Mouse (Mus musculus): Measurements from ENCODE around the gene Endou.

Gene Endou

DNA sequence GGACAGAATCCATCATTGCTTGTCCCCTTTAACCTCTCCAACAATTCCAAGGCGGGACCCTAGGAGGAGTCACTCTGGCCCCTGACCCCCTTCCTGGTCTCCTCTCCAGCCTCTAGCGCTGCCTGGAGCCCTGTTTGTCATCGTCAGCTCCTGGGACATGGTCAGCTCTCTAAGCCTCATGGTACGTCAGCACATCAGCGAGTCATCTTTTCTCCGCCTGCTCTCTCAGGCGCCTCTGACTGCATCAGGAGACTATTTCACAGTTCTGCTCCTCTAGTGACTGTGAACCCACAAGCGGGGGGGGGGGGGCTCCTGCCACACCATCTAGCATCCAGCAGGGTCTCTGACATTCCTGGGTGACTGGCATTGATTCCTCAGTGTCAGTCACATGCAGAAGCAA, 24.2 kb upstream of the Endou start:
- in situ Hi-C loops (cut with MseI, MboI): no loop called here

DNA sequence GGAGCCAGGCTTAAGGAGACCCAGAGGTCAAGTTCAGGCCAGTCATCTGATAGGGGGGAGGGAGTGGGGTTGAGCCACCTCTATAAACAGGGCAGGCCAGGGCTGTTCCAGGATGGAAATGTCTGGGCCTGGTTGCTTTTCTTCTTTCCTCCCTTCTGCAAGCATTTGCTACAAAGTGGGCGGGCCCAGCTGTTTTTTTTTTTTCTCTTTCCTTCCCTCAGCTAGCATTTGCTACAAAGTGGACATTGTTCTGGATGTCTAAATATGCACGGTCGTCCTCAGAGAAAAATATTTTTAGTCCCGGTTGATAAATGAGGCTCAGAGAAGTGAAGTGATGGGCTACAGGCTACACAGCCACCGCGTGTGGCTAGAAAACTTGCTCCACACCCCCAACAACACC, 23.3 kb upstream of the Endou start:
- in situ Hi-C loops (cut with MseI, MboI): no loop called here

DNA sequence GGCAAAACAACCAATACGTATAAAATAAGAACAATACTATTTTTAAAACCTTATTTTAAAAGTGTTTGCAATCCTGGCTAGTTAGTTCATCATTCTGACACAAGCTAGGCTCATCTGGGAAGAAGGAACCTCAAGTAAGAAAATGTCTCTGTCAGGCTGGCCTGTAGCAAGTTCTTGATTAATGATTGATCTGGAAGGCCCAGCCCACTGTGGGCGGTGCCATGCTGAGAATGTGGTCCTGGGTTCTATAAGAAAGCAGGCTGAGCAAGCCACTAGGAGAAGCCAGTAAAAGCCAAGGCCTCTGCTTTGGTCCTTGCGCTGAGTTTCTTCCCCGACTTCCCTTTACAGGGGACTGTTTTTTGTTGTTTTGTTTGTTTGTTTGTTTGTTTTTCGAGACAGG, 21.4 kb upstream of the Endou start:
- in situ Hi-C loops (cut with MseI, MboI): no loop called here

DNA sequence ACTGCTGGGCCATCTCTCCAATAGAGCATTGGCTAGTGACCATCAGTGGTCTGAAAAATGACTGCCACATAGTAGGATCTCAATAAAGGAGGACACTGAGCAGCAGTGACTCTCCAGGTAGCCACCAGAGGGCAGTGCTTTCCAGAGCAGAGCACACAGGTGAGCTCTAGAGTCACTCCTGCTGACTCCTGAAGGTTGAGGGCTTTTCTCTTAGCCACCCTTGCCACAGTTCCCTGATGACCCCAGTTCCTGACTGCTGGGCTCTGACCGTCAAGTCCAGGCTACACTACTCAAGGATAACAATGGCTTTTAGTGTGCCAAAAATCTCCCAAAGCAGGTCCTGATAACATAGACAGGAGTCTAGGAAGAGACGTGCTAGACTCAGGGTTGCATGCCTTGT, 20.5 kb upstream of the Endou start:
- in situ Hi-C loops (cut with MseI, MboI): no loop called here

DNA sequence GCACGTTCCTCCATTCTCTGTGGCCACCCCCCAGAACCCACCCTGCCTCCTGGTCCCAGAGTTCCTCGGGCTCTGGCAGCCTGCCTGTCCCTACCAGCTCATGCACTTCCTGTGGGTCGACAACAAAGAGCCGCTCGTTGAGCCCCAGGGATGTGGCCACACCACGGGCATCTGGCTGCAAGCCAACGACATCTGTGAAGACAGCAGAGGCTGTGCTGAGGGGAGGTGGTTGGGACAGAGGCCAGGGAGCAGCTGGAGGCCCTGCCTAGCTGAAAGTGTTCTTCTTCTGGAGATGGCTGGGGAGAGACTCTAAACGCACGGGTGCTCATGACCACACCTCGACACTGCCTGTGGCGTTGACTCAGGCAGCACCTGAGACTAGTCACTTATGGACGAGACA, 19.6 kb upstream of the Endou start:
- in situ Hi-C loops (cut with MseI, MboI): no loop called here

DNA sequence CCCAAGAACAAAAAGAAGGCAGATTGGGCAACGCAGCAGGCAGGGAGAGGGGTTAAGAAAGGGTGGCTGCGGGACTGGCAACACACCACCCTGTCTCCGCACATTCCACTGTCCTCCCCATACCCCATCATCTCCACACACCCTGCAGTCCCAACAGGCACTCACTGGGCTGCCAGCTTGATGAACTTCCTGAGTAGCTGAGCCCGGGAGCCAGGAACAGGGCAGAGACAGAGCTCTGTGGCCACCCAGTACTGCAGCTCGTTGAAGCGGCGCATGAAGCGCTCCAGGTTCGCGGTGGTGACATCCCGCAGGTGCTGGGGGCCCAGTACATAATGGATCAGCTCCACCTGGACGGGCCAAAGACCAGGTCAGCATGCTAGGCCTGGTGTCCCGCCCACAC, 18.7 kb upstream of the Endou start:
- in situ Hi-C loops (cut with MseI, MboI): loop anchor here in 1 of 2 experiments (5.0 kb wide), 1 partner anchor 32 kb away; no protein-coding TSS in a partner anchor

DNA sequence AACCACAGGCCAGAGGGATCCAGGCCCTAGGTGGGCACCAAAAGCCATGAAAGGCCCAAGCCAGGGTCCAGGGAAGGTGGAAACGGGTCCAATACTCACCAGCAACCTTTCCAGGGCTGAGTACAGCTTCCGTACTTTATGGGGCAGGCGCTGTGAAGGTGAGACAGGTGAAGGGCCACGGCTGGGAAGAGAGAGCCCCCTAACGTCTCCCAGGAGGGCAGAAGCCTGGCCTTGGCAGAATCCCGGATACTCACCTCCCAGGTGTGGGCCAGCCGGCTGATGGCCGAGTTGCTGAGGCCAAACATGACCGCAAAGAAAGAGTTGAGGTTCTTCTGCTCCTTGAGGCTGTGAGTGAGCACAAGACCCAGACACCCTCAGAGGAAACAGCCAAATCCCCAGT, 18.3 kb upstream of the Endou start:
- in situ Hi-C loops (cut with MseI, MboI): loop anchor here in 1 of 2 experiments (5.0 kb wide), 1 partner anchor 33 kb away; no protein-coding TSS in a partner anchor

DNA sequence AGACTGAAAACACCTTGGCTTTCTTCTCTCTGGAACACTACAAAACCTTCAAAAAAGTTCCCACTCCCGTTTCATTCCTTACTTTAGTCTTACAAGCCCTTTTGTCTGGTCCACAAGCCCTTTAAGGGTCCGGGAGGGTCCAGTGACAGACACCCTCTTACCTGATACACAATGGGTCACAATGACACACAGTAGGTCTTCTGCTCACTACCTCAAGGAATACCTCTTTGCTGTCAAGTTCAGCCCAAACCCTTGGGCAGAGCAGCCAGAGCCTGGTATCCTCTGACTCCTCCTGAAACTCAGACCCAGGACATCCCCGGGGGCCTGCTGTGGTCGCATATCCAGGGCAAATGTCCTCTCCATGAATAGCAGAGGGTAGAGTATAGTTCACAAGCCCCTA, 17.8 kb upstream of the Endou start:
- in situ Hi-C loops (cut with MseI, MboI): loop anchor here in 1 of 2 experiments (5.0 kb wide), 1 partner anchor 33 kb away; no protein-coding TSS in a partner anchor

DNA sequence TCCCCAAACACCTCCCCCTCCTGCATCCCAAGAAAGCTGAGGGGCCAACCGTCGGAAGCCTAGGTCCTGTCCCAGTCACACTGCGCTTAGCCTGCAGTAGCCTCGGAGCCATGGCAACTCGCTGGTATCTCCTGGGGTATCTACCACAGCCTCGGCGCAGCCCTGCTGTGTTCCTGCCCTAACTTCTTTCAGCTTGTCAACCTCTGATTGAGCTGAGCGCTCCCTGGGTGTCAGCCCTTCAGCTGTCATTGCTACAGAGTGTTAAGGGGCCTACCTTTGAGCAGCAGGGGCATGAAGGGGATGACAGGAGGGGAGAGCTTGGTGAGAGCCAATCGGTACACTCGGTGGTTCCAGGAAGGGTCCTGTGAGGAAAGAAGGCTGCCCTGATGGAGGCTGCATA, 17.2 kb upstream of the Endou start:
- in situ Hi-C loops (cut with MseI, MboI): loop anchor here in 1 of 2 experiments (5.0 kb wide), 1 partner anchor 34 kb away; no protein-coding TSS in a partner anchor

DNA sequence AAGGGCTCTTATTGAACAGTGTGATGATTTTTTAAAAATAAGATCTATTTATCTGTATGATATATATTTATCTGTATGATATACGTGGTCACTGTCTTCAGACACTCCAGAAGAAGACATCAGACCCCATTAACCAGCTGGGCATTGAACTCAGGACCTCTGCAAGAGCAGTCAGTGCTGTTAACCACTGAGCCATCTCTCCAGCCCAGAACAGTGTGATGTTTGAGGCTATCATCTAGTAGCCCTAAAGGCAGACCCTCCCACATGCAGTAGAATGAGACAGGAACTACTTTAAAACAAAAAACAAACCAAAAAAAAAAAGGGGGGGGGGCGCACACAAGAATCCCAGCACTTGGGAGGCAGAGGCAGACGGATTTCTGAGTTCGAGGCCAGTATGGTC, 16.3 kb upstream of the Endou start:
- in situ Hi-C loops (cut with MseI, MboI): loop anchor here in 1 of 2 experiments (5.0 kb wide), 1 partner anchor 35 kb away; no protein-coding TSS in a partner anchor

DNA sequence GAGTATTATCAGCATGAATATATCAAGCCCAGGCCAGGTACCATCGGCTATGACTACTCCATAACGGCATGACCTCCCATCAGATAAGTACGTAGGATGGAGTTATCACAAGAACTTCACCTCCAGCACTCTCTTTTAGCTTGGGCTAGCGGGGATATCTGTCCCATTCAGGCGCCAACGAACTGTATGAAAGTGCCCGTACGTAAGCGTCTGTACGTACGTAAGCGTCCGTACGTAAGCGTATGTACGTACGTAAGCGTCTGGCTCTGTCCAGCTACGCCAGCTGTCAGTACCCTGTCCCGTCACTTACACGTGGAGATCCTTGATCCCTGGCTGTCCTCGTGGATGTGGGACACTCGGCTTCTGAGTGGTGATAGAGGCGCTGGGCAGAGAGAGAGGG, 15.6 kb upstream of the Endou start:
- in situ Hi-C loops (cut with MseI, MboI): loop anchor here in 1 of 2 experiments (5.0 kb wide), 1 partner anchor 36 kb away; no protein-coding TSS in a partner anchor

DNA sequence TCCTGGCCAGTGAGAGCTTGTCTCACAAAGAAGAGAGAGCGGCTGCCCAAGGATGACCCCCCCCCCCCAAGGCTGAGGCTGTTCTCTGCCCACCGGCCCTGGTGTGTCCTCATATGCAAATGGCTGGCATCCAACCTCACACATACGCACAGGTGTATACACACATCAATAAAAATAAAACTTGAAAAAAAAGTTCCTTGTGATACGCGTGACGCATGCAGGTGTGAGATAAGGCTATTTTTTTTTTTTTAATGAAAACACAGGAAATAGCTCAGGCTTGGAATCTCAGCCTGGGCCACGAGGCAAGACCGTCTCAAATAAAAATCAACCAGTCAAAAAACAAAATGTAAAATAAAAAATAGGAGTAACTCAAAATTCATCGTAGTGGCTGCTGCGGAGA, 15.1 kb upstream of the Endou start:
- in situ Hi-C loops (cut with MseI, MboI): loop anchor here in 1 of 2 experiments (5.0 kb wide), 1 partner anchor 36 kb away; no protein-coding TSS in a partner anchor

DNA sequence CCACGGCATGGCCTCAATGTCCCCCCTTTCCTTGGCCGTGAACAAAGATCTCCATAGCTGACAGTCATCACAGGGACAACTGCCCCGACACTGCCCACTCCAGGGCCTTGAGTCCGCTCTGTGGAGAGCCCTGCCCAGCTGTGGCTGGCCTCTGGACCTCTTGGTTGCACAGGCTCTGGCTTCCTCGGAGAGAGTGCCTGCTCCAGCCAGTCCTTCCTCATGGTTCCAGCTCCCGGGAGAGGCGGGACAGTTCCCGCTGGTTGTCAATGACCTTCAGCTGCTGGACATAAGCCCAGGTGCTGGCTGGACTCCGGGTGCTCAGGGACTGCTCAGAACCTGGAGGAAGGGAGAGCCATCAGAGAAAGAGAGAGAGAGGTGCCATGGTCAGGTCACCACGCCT, 14.2 kb upstream of the Endou start:
- in situ Hi-C loops (cut with MseI, MboI): loop anchor here in 1 of 2 experiments (5.0 kb wide), 1 partner anchor 37 kb away; no protein-coding TSS in a partner anchor

DNA sequence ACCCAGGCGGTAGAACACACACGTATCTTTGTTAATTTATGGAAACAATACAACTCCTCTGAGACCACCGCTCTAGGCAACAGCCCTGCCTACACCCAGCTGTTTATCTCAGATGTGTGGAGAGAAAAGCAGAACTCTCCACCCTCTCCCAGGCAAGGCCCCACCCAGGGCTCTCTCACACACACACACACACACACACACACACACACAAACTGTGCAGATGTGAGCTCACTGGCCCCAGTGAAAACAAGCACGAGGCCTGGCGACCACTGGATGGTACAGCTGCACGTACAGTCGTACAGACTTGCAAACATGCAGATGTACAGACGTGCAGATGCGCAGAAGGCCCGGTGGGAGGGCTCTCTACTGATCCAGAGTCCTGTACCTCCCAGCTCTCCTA, 13.8 kb upstream of the Endou start:
- in situ Hi-C loops (cut with MseI, MboI): loop anchor here in 1 of 2 experiments (5.0 kb wide), 1 partner anchor 37 kb away; no protein-coding TSS in a partner anchor

DNA sequence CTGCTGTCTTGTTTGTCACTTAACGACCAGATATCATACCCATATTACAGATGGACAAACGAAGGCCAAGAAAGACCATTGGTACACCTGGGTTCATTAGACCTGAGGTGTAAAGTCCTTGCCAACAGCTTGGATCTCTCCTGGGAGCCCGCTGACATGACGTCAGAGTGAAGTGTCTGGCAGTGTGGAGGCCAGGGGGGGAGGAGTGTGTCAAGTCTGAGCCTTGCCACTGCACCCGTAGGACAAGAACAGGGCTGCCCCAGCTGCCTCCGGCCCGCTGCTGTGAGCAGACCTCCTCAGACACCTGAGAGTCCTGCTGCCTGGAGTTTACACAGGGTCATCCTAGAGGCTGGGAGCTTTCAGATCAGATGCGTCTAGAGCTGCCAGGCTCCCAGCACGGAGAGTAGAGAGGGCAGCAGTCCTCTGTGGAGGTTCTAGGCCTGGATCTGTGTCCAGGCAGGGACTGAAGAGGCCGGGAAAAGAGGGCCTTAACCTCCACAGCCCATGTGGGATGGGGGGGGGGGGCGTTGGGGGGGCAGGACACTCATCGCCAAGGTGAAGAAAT, 12.9 kb upstream of the Endou start:
- in situ Hi-C loops (cut with MseI, MboI): no loop called here

DNA sequence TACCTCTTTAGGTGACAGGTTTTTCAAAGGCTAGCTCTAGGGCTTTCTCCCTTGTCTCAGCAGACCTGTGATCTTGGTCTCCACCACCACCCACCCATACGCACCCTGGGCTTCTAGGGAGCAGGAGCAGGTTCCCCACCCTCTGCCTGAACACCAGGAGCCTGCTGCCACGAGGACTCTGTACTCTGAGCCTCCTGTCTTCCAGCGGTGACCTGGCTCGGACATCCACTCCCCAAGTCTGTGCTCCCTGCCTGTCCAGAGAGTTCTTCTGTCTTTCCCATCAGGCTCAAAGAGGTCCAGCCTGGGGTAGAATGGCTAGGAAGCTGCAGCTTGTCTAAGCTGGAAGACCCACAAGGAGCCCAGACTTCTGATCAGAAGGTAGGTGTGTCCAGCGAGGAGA, 12.1 kb upstream of the Endou start:
- in situ Hi-C loops (cut with MseI, MboI): no loop called here

DNA sequence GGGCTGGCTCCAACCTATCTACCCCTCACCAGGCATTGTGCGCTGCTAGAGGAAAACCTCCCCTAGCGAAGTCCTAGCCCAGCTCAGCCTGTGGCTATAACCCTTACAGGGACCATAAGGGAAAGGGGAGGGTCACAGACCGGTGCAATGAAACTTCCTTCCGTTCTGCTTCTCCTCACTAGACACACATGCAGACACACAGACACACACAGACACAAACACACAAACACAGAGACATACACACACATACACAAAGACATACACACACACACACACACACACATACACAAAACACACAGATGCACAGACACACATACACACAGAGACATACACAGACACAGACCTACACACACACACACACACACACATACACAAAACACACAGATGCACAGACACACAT, 11.5 kb upstream of the Endou start:
- in situ Hi-C loops (cut with MseI, MboI): no loop called here

DNA sequence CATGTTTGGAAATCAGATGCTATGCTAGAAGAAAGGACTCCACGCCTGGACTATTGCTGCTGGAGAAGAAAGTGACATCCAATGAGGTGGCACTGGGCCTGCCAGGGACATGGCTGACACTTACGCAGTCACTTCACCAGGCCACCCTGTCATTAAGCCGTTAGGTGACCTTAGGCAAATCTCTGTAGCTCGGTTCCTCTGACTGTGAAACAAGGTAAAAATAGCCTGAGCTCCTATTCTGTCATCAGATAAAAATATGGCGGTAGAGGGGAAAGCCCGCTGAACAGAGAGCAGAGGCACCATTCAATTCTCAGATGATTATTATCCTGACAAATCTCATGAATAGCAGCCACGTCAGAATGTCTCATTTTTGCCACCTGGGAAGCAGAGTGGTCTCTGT, 10.9 kb upstream of the Endou start:
- in situ Hi-C loops (cut with MseI, MboI): no loop called here

DNA sequence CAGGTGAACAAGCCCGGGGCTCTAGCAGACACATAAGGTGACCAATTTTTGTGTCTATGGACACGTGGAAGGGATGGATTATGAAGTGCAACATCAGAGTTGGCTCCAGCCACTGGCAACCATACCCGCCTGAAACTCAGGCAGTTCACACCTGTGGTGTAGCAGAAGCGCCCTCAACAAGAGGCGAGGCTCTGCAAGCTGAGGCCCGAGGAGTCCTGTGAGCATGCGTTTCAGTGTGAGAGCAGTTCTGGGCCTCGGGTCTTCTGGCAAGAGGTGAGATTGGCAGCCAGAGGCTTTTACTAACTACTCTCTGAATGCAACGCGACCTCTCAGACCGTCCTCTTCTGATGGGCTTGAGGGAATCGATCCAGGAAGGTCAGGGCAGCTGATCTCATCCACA, 10.5 kb upstream of the Endou start:
- in situ Hi-C loops (cut with MseI, MboI): no loop called here

DNA sequence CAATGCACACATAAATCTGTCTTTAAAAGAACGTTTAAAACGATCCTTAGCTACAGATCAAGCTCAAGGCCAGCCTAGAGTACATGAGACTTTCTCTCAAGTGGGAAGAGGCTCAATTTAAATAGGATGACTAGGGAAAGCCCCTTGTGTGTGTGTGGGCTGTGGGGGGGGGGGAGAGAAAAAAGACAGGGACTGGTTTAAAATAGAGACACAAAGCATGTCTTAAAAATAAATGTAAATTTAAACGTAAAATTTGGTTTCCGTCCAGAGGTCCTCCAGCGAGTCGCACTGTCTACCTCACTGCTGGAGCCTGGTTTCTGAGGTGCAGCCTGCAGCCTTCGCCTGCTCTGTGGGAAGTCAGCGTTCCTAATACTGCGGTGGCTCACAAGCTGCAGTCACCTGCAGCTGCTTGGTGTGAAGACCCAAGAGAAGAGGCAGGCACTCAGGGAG, 9.2 kb upstream of the Endou start:
- in situ Hi-C loops (cut with MseI, MboI): no loop called here

DNA sequence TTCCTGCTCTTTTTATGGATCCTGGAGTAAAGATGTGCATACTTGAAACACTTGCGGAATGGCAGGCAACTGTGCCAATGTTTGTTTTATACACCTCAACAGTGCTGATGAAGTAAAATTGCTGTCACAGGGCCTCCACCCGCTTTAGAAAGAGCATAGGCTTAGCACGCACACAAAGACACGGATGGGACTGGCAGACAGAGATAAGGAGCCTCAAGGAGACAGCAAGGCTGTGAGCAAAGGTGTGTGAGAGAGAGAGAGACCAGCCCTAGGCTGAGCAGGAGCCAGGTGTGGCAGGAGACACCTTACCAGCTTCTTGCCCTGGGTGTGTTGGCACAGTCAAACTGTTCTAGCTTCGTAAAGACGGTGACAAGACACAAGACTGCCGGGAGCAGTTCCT, 7.8 kb upstream of the Endou start:
- in situ Hi-C loops (cut with MseI, MboI): no loop called here

DNA sequence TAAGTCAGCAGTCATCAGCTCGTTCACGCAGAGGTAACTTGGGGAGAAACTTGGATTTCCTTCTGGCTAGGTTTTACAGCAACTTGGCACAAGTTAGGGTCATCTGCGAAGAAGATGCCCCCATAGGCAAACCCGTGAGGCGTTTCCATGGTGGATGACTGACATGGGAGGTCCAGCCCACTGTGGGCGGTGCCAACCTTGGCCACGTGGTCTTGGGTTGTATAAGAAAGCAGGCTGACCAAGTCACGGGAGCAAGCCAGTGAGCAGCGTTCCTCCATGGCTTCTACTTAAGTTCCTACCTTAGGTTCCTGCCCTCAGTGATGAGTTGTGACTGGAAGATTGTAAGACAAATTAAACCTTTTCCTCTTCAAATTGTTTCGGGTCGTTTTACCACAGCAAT, 849 bp upstream of the Endou start:
- in situ Hi-C loops (cut with MseI, MboI): no loop called here

DNA sequence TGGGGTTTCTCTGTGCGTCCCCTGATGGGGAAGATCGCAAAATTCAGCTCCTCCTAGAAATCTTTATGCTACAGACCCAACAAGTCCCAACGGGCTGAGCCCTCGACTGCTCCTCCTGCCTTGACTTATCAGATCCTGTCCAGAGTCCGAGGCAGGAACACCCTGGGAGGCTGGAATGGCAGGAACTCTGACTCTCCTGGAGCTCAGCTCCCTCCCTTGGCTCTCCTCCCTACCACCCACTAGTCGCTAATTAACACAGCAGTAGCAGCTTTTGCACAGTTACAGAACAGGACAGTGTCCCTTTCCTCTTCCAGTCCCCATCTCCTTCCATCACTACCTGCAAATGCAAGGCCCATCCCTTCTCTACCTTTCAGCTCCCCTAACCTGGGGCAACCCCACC, 774 bp downstream of the Endou start:
- in situ Hi-C loops (cut with MseI, MboI): no loop called here

DNA sequence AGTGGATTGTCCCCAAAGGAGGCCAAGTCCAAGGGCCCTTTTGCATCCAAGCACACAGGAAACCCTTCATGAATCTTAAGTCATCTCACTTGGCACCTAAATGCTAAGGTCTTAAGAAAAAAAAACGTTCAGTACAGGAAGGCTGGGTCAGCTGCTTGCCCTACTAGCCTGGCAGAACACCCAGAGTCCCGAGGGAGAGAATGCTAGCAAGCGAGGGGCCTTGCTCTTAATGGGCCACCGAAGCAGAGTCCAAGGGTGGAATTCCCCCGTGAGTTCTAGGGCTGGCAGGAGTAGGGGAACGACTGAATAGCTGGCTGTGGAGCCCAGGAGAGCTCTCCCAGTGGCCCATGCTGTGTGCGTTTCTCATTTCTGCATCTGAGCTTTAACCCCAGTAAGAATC, 2.3 kb downstream of the Endou start:
- in situ Hi-C loops (cut with MseI, MboI): no loop called here

Measured in mouse trophoblast stem cell (cell line).